Mouse (Mus musculus): ENCODE results near the gene Zfhx3.

- TF ChIP-seq CTCF (IDR thresholded peaks at IDR 0.05; ENCODE audit: low read depth, low read length) (no peak), POLR2A (IDR thresholded peaks at IDR 0.05; ENCODE audit: extremely low read depth, insufficient read depth, low read length) (no peak)
These were observed 1035.9 kb downstream of the Zfhx3 start for GRCm38 (mm10) chr8:108978362-108978750.
